Mouse (Mus musculus): ENCODE data around the gene Kcnh5.

The Kcnh5 gene

GRCm38 (mm10) chr12:74951124-74952115, 225.7 kb downstream of the Kcnh5 start:
- DNase-seq, result no peak

- DNase-seq, result no peak
Observed at GRCm38 (mm10) chr12:74901331-74901730, 275.8 kb downstream of the Kcnh5 start.

GRCm38 (mm10) chr12:74900777-74901176, 276.4 kb downstream of the Kcnh5 start:
- DNase-seq, result no peak

- no peak for DNase-seq
Observed at GRCm38 (mm10) chr12:74899055-74899454, 278.1 kb downstream of the Kcnh5 start.

- DNase-seq, result no peak
Observed at GRCm38 (mm10) chr12:74898211-74898610, 278.9 kb downstream of the Kcnh5 start.

- peak; percentile 1 for DNase-seq
Observed at GRCm38 (mm10) chr12:74894870-74895423, 282.2 kb downstream of the Kcnh5 start.

- no peak for DNase-seq
Observed at GRCm38 (mm10) chr12:74889419-74889818, 287.7 kb downstream of the Kcnh5 start.

- DNase-seq, result no peak
Observed at GRCm38 (mm10) chr12:74887064-74887463, 290.1 kb downstream of the Kcnh5 start.

GRCm38 (mm10) chr12:74881344-74881743, 295.8 kb downstream of the Kcnh5 start:
- DNase-seq, result no peak

- DNase-seq, result no peak
Observed at GRCm38 (mm10) chr12:74855666-74856065, 321.5 kb downstream of the Kcnh5 start.

- no peak for DNase-seq
Observed at GRCm38 (mm10) chr12:74854263-74854662, 322.9 kb downstream of the Kcnh5 start.

- no peak for DNase-seq
Observed at GRCm38 (mm10) chr12:74850323-74850722, 326.8 kb downstream of the Kcnh5 start.

- DNase-seq, result no peak
Observed at GRCm38 (mm10) chr12:74849912-74850311, 327.2 kb downstream of the Kcnh5 start.

GRCm38 (mm10) chr12:74848611-74849347, 328.4 kb downstream of the Kcnh5 start:
- no peak for DNase-seq
